Mouse (Mus musculus): ENCODE data around the gene Mlxip.

Mlxip gene

DNA sequence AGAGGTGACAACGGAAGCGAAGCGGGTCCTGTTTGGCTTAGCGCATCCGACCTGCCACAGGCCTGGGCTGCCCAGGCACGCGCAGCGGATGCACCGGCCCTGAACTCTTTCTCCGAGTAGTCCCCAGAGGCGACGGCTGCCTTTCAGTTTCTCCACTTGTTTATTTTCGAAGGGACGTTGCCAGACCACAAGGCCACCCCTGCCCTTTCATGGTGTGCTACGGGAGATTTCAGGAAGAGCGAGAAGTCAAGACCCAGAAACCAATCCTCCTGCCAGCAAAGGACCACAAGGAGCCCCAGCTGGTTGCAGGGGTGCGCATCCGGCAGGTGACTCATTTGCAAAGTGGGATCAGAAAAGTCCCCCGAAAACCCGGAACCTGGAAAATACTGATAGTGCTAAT lies 12.6 kb upstream of the Mlxip start:
- DNase-seq (ENCODE audit: low spot score in 2 of 2): no peak

DNA sequence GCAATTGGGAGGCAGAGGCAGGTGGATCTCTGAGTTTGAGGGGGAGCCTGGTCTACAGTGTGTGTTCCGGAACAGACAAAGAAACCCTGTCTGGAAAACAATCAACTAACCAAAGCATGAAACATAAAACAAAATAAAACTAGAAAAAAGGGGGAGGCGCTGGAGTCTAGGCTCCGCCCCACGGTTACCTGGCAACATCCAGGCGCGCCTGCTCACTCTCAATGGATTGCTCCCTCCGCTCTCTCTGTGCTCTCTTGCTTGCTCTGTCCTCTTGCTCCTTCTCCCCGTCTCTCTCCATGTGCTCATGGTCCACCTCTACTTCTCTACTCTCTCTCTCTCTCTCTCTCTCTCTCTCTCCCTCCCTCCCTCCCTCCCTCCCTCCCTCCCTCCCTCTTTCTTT lies 11.9 kb upstream of the Mlxip start:
- DNase-seq (ENCODE audit: low spot score in 2 of 2): no peak

GRCm38 (mm10) chr5:123388452-123388851 lies 6.1 kb upstream of the Mlxip start:
- no peak for DNase-seq (ENCODE audit: low spot score in 2 of 2)

- no peak for DNase-seq (ENCODE audit: low spot score in 2 of 2)
Observed at GRCm38 (mm10) chr5:123390536-123391441, 3.8 kb upstream of the Mlxip start.

GRCm38 (mm10) chr5:123391442-123391809 lies 3.2 kb upstream of the Mlxip start:
- DNase-seq (ENCODE audit: low spot score in 2 of 2): no peak

- no peak for DNase-seq (ENCODE audit: low spot score in 2 of 2)
Observed at GRCm38 (mm10) chr5:123393786-123394302, 754 bp upstream of the Mlxip start.

DNA sequence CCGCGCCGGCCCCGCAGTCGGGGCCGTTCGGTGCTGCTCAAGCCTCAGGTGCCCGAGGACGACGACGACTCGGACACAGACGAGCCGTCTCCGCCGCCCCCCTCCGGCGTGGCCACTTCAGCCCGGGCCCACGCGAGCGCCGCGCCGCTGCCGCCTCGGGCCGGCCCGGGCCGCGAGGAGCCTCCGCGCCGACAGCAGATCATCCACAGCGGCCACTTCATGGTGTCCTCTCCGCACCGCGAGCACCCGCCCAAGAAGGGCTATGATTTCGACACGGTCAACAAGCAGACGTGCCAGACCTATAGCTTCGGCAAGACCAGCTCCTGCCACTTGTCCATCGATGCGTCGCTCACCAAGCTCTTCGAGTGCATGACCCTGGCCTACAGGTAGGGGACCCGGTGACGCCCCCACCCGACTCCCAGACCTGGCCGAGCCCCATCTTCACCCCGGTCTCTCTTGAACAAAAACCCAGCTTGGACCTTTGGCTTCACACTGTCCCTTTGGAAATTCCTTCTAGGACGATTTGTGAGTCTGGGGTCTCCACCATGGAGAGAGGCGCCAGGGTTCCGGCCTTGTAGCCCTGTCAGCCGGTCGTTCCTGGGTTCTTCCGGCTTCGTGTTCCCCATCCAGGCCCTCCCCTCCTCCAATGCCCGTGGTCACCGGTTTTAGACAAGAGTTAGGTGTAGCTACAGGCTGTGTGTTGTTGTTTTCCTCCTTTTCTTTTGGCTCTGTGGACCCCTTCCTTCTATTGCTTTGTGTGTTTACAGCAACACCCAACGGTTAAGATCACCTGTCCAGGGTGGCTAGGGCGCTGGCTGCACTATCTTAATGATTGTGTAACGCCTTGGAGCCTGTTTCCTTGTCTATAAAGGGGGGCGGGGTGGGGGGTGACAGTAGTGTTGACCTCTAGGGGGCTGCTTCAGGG lies 621 bp downstream of the Mlxip start:
- peak in 1 of 2 experiments; percentile 33 for DNase-seq (ENCODE audit: low spot score in 2 of 2)

DNA sequence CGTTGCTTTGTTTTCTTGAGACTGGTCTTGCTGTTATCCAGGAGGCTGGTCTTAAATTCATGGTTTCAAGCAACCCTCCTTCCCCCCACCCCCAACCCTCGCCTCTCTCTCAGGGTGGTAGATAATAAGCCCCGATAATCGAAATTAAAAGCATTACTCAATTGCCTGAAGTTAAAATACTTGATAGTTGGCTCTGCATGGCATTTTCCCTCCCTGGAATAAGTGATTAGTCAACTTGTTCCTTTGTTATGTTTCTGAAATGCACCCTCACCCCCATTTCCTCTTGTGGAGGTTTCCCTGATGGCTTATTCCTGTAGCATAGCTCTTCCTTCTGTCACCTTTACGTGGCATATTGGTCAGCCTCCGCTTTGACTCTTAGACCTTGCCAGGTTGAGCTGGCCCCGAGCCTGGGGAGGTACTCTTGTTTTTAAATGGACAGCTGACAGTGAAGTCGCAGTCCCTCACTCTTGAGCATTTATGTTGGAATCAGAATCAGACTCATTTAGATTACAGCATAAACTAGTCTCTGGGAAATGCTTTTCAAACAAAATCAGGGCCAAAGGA lies 2.4 kb downstream of the Mlxip start:
- no peak for DNase-seq (ENCODE audit: low spot score in 2 of 2)

- peak in 1 of 2 experiments; percentile 14 for DNase-seq (ENCODE audit: low spot score in 2 of 2)
Observed at GRCm38 (mm10) chr5:123397786-123398185, 3.2 kb downstream of the Mlxip start.

DNA sequence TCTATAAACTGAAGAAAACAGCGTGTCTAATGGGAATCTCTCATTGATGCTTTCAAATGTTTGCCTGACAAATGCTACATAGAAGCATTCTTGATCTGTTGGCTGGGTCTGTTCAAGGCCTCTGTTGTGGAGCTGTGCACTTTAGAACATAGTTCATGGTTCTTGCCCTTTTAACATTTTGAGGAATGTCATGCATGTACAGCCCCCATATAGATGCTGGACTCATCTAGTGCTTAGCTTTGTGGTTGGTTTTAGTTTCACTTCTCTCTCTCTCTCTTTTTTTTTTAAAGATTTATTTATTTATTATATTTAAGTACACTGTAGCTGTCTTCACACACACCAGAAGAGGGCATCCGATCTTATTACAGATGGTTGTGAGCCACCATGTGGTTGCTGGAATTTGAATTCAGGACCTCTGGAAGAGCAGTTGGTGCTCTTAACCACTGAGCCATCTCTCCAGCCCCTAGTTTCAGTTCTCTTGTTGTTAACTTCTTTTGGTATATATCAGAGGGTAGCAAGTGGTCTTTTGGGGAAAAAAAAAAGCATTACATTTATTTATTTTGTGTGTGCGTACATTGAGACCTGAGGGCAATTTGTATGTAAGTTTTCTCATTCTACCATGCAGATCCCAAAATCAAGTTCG lies 4.4 kb downstream of the Mlxip start:
- DNase-seq (ENCODE audit: low spot score in 2 of 2): no peak

DNA sequence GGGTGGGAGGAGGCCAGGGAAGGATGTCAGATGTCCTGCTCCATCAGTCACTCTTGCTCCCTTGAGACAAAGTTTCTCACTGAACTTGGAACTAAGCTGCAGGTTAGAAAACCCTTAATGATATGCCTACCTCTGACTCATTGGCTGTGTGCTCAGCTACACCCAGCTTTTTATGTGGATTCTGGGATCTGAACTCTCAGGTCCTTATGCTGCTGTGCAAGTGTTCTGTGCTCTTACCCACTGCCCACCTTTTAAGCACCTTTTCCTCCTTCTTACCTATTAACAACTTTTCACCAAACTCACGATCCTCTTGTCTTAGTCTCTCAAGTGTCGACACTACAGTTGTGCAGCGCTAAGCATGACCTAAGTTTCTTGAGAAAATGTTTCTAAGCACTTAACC lies 9.9 kb downstream of the Mlxip start:
- no peak for DNase-seq (ENCODE audit: low spot score in 2 of 2)

DNA sequence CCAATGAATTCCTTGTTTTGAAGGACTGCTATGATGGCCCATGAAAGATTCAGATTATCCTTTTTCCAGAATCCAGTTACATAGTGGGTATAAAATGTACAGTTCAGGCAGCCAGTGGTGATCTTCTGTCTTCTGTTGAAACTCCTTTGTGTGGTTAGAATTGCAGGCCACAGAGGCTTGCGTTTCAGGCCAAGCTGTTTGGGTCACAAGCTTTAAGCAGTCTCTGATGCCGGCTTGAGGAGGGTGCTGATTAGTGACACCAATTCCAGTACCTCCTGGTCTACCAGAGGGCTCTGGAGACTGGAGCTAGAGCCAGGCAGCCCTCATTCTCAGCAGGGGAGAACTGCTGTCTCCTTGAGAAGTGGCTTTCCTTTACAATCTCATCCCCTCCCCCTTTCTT lies 12.4 kb downstream of the Mlxip start:
- DNase-seq (ENCODE audit: low spot score in 2 of 2): no peak

DNA sequence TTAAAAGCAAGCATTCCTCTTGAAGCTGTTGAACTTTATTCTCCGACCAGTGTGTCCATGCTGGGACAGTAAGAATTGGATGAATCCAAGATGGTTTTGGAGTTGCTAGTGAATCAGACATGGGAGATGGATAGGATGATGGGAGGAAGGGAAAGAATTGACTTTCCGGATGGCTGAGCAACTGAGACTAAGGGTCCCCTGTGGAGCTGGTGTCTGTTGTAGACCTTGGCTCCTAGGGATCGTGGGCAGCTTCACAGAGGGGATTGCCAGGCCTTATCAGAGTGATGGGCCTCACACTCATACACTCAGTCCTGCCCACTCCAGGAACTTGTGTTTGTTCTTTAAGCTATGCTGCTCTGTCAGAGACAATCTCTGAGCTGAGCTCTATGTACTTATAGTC lies 13.6 kb downstream of the Mlxip start:
- DNase-seq (ENCODE audit: low spot score in 2 of 2): no peak

GRCm38 (mm10) chr5:123412193-123412592 lies 17.6 kb downstream of the Mlxip start:
- DNase-seq (ENCODE audit: low spot score in 2 of 2): no peak

DNA sequence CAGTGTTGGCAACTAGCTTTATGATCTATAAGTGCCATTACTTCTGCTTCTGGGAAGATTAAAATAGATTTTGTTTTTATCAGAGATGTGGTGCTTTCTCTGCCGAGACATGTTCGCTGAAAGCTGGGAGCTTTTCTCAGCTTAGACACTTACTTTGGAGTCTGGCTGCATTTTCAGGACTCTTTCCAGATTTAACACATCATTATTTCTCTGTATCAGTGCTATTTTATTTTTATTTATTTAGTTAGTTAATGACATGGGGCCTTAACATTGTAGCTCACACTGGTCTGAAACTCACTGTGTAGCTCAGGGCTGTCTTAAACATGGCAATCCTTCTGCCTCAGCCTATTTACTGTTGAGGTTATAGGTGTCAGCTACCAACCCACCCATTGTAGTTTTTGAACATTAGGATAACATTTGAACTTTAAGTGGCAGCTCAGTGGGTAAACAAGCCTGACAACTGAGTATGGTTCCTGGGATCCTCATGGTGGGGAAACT lies 19.3 kb downstream of the Mlxip start:
- no peak for DNase-seq (ENCODE audit: low spot score in 2 of 2)

DNA sequence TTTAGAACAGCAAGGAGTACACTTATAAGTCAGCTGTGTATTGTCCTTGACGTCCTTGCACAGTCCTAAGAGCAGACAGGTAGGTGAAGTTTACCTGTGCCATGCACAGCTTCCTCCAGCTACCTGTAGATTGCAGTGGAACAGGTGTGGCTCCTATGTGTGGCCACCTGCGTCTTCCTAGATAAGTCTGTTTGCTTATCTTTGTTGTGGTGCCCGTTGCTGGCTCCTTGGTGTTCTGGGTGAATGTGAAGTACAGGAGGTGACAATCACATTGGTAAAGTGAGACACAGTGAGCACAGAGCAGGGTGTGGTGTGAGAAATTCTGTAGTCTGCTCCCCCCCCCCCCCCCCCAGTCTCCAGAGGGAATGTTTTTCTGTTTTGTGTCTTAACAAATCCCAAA lies 21.6 kb downstream of the Mlxip start:
- no peak for DNase-seq (ENCODE audit: low spot score in 2 of 2)

GRCm38 (mm10) chr5:123416566-123417518 lies 22.2 kb downstream of the Mlxip start:
- DNase-seq (ENCODE audit: low spot score in 2 of 2): no peak

- no peak for DNase-seq (ENCODE audit: low spot score in 2 of 2)
Observed at GRCm38 (mm10) chr5:123423885-123424284, 29.3 kb downstream of the Mlxip start.

- no peak for DNase-seq (ENCODE audit: low spot score in 2 of 2)
Observed at GRCm38 (mm10) chr5:123427556-123427955, 33.0 kb downstream of the Mlxip start.
